Mouse (Mus musculus): ENCODE results near the gene Macrod2.

DNA sequence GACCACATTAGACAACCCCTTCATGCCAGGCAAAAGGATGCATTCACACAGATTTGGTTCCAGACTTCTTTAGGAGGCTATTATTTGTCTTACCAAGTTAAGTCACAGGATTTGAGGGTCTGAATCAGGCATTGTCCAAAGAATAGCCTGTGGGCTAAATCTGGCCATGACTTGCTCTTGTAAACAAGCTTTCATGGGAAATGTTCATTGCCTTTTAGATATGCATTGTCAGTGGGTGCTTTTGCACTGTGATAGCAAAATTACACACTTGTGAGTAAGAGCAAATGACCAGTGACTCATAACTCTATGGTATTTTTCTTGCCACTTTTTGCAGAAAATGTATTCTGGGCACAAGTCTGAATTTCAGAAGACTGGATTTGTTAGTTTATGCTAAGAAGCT lies 1150.8 kb downstream of the Macrod2 start:
- TF ChIP-seq FLI1 (IDR thresholded peaks at IDR 0.05; ENCODE audit: low read length) (no peak), GATA1 (IDR thresholded peaks at IDR 0.05; ENCODE audit: borderline replicate concordance, low read length) (no peak)

Measured in megakaryocyte, embryonic 14.5 days (primary cell).